Mouse (Mus musculus) E14TG2a.4 (cell line): ENCODE results near the gene Socs5.

ENCODE experiments used
- H3K27me3 ChIP-seq: 2 replicates; pipeline ENCODE4 v1.6.1; 2014; ENCODE audit warnings: low read length, control low read depth; ENCODE audit not compliant: insufficient read depth
- H3K36me3 ChIP-seq: 2 replicates; pipeline ENCODE4 v1.6.1; 2014; ENCODE audit warnings: low read length, control low read depth; ENCODE audit not compliant: insufficient read depth
- H3K4me1 ChIP-seq: replicated peaks from 2 replicates; pipeline ENCODE4 v1.6.1; 2014; ENCODE audit warnings: low read depth, low read length, control low read depth
- H3K4me3 ChIP-seq: replicated peaks from 2 replicates; pipeline ENCODE4 v1.5.1; 2014; ENCODE audit warnings: mild to moderate bottlenecking, low read length
- H3K9me3 ChIP-seq: 2 replicates; pipeline ENCODE4 v1.6.1; 2014; ENCODE audit warnings: low read length, control low read depth
- CTCF ChIP-seq: conservative IDR thresholded peaks from 2 replicates; pipeline ENCODE4 v1.5.1; 2014; ENCODE audit warnings: low read length
- NANOG ChIP-seq: IDR thresholded peaks from 2 replicates; pipeline ENCODE4 v1.6.1; 2014; ENCODE audit warnings: borderline replicate concordance, low read length, mixed read lengths
- POU5F1 ChIP-seq: IDR thresholded peaks from 2 replicates; pipeline ENCODE4 v1.6.1; 2014; ENCODE audit warnings: low read length, borderline replicate concordance

The Socs5 gene

GRCm38 (mm10) chr17:87080724-87081123 is 26.8 kb upstream of the Socs5 start:
- Histone ChIP-seq H3K4me3 (no peak overlapping the region), H3K9me3 (no peaks in the 10 kb centered on the region), H3K36me3 (no peaks in the 10 kb centered on the region), H3K4me1 (no peaks in the 10 kb centered on the region), H3K27me3 (no peaks in the 10 kb centered on the region)
- TF ChIP-seq CTCF (no peak), POU5F1 (no peak), NANOG (no peak)

GRCm38 (mm10) chr17:87082547-87082946 is 24.9 kb upstream of the Socs5 start:
- TF ChIP-seq NANOG, result no peak
- no peak for TF ChIP-seq CTCF
- TF ChIP-seq POU5F1, result no peak
- H3K9me3 ChIP-seq, result no peaks in the 10 kb centered on the region
- no peaks in the 10 kb centered on the region for H3K4me1 ChIP-seq
- H3K36me3 ChIP-seq, result no peaks in the 10 kb centered on the region
- no peak overlapping the region for H3K4me3 ChIP-seq
- H3K27me3 ChIP-seq, result no peaks in the 10 kb centered on the region

- H3K36me3 ChIP-seq, result no peaks in the 10 kb centered on the region
- TF ChIP-seq CTCF (no peak), NANOG (no peak), POU5F1 (no peak)
- H3K9me3 ChIP-seq, result no peaks in the 10 kb centered on the region
- no peaks in the 10 kb centered on the region for H3K27me3 ChIP-seq
- no peak overlapping the region for H3K4me3 ChIP-seq
- H3K4me1 ChIP-seq, result no peaks in the 10 kb centered on the region
These were observed 23.8 kb upstream of the Socs5 start for GRCm38 (mm10) chr17:87083671-87084070.

GRCm38 (mm10) chr17:87085726-87086125 is 21.8 kb upstream of the Socs5 start:
- Histone ChIP-seq H3K36me3 (no peaks in the 10 kb centered on the region), H3K4me1 (peaks cover 1% of the 10 kb centered on the region), H3K4me3 (no peak overlapping the region), H3K27me3 (peaks cover 5% of the 10 kb centered on the region; the same call in 1 of the 2 replicates), H3K9me3 (no peaks in the 10 kb centered on the region)
- TF ChIP-seq NANOG, result no peak
- no peak for TF ChIP-seq CTCF

GRCm38 (mm10) chr17:87089296-87089695 is 18.2 kb upstream of the Socs5 start:
- H3K27me3 ChIP-seq, result peaks cover 29% of the 10 kb centered on the region
- no peak overlapping the region for H3K4me3 ChIP-seq
- TF ChIP-seq CTCF, result no peak
- TF ChIP-seq NANOG, result no peak
- no peak for TF ChIP-seq POU5F1
- no peaks in the 10 kb centered on the region for H3K36me3 ChIP-seq
- H3K9me3 ChIP-seq, result no peaks in the 10 kb centered on the region
- peaks cover 10% of the 10 kb centered on the region for H3K4me1 ChIP-seq

GRCm38 (mm10) chr17:87093061-87093460 is 14.4 kb upstream of the Socs5 start:
- Histone ChIP-seq H3K4me1 (peaks cover 27% of the 10 kb centered on the region), H3K27me3 (peaks cover 29% of the 10 kb centered on the region), H3K4me3 (no peak overlapping the region), H3K9me3 (no peaks in the 10 kb centered on the region), H3K36me3 (no peaks in the 10 kb centered on the region)
- TF ChIP-seq POU5F1 (no peak), CTCF (no peak), NANOG (no peak)

- Histone ChIP-seq H3K36me3 (no peaks in the 10 kb centered on the region), H3K9me3 (no peaks in the 10 kb centered on the region), H3K4me1 (peaks cover 16% of the 10 kb centered on the region), H3K4me3 (no peak overlapping the region), H3K27me3 (peaks cover 15% of the 10 kb centered on the region; the same call in 1 of the 2 replicates)
- no peak for TF ChIP-seq CTCF
- TF ChIP-seq NANOG, result no peak
- TF ChIP-seq POU5F1, result no peak
These were observed 10.5 kb upstream of the Socs5 start for GRCm38 (mm10) chr17:87096951-87097350.

- Histone ChIP-seq H3K9me3 (no peaks in the 10 kb centered on the region), H3K36me3 (no peaks in the 10 kb centered on the region), H3K4me1 (peaks cover 19% of the 10 kb centered on the region), H3K27me3 (peaks cover 10% of the 10 kb centered on the region; the same call in 1 of the 2 replicates), H3K4me3 (no peak overlapping the region)
- TF ChIP-seq POU5F1 (no peak), CTCF (no peak), NANOG (no peak)
These were observed 9.9 kb upstream of the Socs5 start for GRCm38 (mm10) chr17:87097576-87097975.

- Histone ChIP-seq H3K9me3 (0 out of 2 replicates have a peak, but pooled peaks cover 3% of the 10 kb centered on the region), H3K4me1 (peaks cover 18% of the 10 kb centered on the region), H3K27me3 (peaks cover 8% of the 10 kb centered on the region), H3K4me3 (no peak overlapping the region), H3K36me3 (no peaks in the 10 kb centered on the region)
- no peak for TF ChIP-seq NANOG
- TF ChIP-seq POU5F1, result no peak
- TF ChIP-seq CTCF, result no peak
These were observed 6.5 kb upstream of the Socs5 start for GRCm38 (mm10) chr17:87100947-87101346.
